Mouse (Mus musculus) heart, adult 2 months (tissue): ENCODE data around the gene Smtn. TPM values are rescaled to one million over a fixed set of nuclear protein-coding genes. Genes with fewer than 3 reads are reported as not detected.

Experiments
- DNase-seq, 2 experiments: peaks; one replicate each; pipeline ENCODE4 v3.0.0; 2021
- H3K27ac ChIP-seq: fragments of 200-600 bp; 2 replicates; pipeline ENCODE4 v1.8.1; 2022
- H3K27me3 ChIP-seq: fragments of 200-500 bp; 2 replicates; pipeline ENCODE4 v1.6.1; 2012; ENCODE audit warnings: mild to moderate bottlenecking, low read length, inconsistent platforms, mixed read lengths; ENCODE audit not compliant: control insufficient read depth, insufficient read depth
- H3K36me3 ChIP-seq: fragments of 200-500 bp; 2 replicates; pipeline ENCODE4 v1.6.1; 2012; ENCODE audit warnings: low read length, inconsistent platforms; ENCODE audit not compliant: control insufficient read depth, insufficient read depth
- H3K4me1 ChIP-seq: fragments of 200-500 bp; 2 replicates; pipeline ENCODE4 v1.6.1; 2011; ENCODE audit warnings: low read length; ENCODE audit not compliant: control insufficient read depth, insufficient read depth
- H3K4me3 ChIP-seq: fragments of 200-600 bp; 2 replicates; pipeline ENCODE4 v1.8.1; 2022
- H3K79me2 ChIP-seq: fragments of 200-500 bp; replicated peaks from 2 replicates; pipeline ENCODE4 v1.6.1; 2012; ENCODE audit warnings: mild to moderate bottlenecking, inconsistent platforms, low read length, moderate library complexity, mixed read lengths; ENCODE audit not compliant: control insufficient read depth, insufficient read depth
- H3K9ac ChIP-seq: fragments of 200-500 bp; 2 replicates; pipeline ENCODE4 v1.6.1; 2012; ENCODE audit warnings: low read depth, mild to moderate bottlenecking, control low read depth, inconsistent platforms, low read length, mixed read lengths
- CTCF ChIP-seq: fragments of 200-600 bp; IDR thresholded peaks from 2 replicates; pipeline ENCODE4 v1.8.1; 2022; ENCODE audit warnings: antibody characterized with exemption, mild to moderate bottlenecking, moderate library complexity
- EP300 ChIP-seq: fragments of 200-500 bp; IDR thresholded peaks from 2 replicates; pipeline ENCODE4 v1.6.1; 2011; ENCODE audit warnings: low read depth, low read length, control low read depth; ENCODE audit not compliant: insufficient read depth
- POLR2A ChIP-seq: fragments of 200-500 bp; IDR thresholded peaks from 2 replicates; pipeline ENCODE4 v1.6.1; 2011; ENCODE audit warnings: mild to moderate bottlenecking, low read depth, low read length, control low read depth; ENCODE audit not compliant: insufficient read depth
- WGBS: fragments of 180-500 bp; shearing (Covaris S2); methylation state at CpG from one replicate; pipeline ENCODE4 v1.1.7; 2018; 5-methylcytosine and 5-hydroxymethylcytosine counted together
- intact Hi-C: fragments of 180-260 bp; cut with DNase I; formaldehyde crosslinking; loops from one replicate; pipeline ENCODE4 v1.15.1; 2025
- long read RNA-seq: library from polyadenylated mRNA; stranded (forward); transcript quantifications from one replicate; pipeline ENCODE4 v2.0.0, GENCODE M21; 2021
- polyA plus RNA-seq: library from polyadenylated mRNA; depleted of rRNA; stranded (reverse); fragments of >200 nt; gene quantifications from 2 replicates; pipeline ENCODE4 v1.2.3, GENCODE M21; 2012; rRNA removed
- total RNA-seq, 2 experiments: library from RNA; stranded (reverse); gene quantifications; 2 replicates each; pipeline ENCODE4 v1.2.3; 2021

Smtn gene
- 100 to 1,000 TPM; 137 to 154 TPM for total RNA-seq
- 159 and 167 TPM in 2 replicates for polyA plus RNA-seq
- long read RNA-seq, transcript Smtn-202 (21 exons, 3,335 nt): minor isoform, 13 of 198 reads
- long read RNA-seq, transcript Smtn-201 (9 exons, 1,747 nt): major isoform, 73 of 198 reads
- long read RNA-seq, partial matches to known transcripts: 32 of 198 reads
- long read RNA-seq, other reads (novel, unspliced or antisense): 73 of 198 reads

DNA sequence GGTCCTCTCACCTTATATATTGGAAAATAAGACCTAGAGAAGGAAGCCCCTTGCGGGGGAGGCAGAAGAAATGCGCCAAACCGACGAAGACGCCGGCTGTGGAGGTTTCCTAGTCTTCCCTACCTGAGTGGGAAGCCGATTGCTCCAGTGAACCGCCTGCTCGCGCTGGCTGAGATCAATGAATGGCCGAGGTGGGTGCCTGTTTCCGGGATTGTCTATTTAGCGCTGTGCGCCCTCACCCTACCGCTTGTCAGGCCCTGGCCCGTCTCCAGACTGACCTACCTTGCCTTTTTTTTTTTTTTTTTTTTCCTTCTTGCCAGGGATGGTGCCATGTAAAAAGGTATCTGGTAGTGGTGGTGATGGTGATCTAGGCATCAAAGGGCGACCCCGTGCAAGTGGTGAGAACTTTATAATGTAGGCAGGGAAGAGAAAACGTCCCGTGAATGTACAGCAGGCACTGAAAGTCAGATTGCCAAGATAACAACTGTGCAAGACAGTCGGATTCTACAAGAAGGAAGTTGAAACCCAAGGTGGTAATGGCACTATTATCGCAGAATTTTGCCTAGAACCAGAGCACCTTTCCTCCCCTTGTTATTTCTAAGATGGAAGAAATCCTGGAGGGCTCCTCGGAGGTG lies at the start of gene Smtn:
Smtn (minus strand) TSS at position 162 of the 635 bp plus-strand sequence.
- DNase-seq: no peak
- intact Hi-C loops: no loop called here
- Histone ChIP-seq H3K79me2 (no peaks in the 10 kb centered on the region), H3K4me3 (peak within 1 kb of the TSS; percentile 81), H3K27ac (peak within 1 kb of the TSS; percentile 93), H3K9ac (peak within 1 kb of the TSS; percentile 45; the same call in 1 of the 2 replicates), H3K4me1 (peaks cover 10% of the 10 kb centered on the region), H3K36me3 (peaks cover 3% of the 10 kb centered on the region; the same call in 1 of the 2 replicates), H3K27me3 (no peaks in the 10 kb centered on the region)
- TF ChIP-seq CTCF (no peak), POLR2A (no peak), EP300 (no peak)
- 91% methylated on average over 23 of the region's 23 CpGs for WGBS

DNA sequence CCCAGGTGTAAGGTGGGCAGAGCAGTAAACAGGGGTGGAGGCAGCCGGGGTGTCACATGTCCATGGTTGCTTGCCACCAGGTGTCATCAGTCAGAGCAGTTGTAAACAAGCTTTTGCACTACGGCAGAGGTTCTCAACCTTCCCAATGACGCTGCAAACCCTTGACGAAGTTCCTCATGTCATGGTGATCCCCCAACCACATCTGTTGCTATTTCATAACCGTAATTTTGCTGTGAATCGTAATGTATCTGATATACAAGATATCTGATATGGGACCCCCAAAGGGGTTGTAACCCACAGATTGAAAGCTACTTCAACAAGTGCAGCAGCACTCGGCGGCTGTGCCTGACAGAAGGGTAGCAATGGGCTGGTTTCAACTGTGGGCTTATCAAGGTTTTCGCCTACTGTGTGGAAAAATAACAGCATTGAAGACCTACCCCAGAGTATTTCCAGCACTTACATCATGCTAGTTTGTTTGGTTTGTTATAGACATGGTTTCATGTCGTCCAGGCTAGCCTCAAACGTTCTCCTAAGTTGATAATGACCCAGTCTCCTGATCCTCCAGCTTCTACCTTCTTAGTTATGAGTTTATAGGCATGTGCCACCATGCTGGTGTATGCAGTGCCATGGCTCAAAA lies 47.7 kb upstream of the Smtn start:
- TF ChIP-seq EP300 (no peak), CTCF (no peak), POLR2A (no peak)
- intact Hi-C loops: no loop called here
- Histone ChIP-seq H3K9ac (no peak overlapping the region), H3K27ac (no peak overlapping the region), H3K79me2 (no peaks in the 10 kb centered on the region), H3K4me3 (no peak overlapping the region), H3K27me3 (no peaks in the 10 kb centered on the region), H3K4me1 (no peaks in the 10 kb centered on the region), H3K36me3 (no peaks in the 10 kb centered on the region)
- no peak for DNase-seq
- WGBS: 71% methylated on average over 11 of the region's 11 CpGs

DNA sequence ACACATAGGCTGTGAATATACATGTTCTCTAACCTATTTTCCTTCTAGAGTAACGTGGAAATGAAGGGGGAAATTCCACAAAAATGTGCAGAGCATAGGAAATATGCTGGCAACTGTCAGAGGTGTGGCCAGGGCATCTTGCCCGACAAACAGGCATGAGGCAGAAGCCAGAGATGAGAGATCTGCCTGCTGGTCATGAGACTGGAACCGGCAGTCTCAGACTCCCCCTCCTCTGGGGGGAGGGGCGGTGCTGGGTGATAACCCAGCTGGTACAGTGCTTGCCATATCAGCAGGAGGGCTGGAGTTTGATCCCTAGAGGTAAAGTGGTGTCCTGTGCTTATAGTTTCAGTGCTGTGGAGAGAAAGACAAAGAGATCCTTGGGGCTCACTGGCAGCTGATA lies 46.9 kb upstream of the Smtn start:
- peak in 1 of 2 experiments; percentile 28 for DNase-seq

DNA sequence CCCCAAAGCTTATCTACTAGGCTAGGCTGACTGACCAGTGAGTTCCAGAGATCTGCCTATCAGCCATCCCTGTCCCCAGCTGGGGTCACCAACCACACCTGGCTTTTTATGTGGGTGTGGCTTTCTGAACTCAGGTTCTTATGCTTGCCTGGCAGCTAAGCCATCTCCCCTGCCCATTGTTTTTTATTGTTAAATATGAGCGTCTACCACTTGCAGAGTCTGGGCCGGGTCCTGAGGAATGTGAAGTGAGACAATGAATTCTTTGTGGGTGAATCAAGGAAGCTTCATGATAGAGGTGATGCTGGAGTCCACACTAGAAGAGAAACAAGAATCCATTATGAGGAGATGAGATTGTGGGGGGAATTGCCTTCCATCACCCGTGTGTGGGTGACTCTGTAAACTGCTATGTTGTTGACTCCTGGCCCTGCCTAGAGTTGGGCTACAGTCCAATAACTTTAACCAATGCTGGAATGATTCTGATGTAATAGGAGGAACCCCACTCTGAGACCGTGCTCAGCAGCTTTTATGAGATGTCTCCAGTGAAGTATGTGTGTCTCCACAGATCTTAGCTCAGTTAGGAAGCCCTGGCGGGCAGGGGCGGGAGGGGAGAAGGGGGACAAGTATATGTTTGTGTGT lies 45.7 kb upstream of the Smtn start:
- no peak overlapping the region for H3K9ac ChIP-seq
- no peaks in the 10 kb centered on the region for H3K79me2 ChIP-seq
- WGBS: 52% methylated on average over 6 of the region's 6 CpGs
- no peak for DNase-seq
- H3K27ac ChIP-seq: no peak overlapping the region
- no peaks in the 10 kb centered on the region for H3K36me3 ChIP-seq
- TF ChIP-seq CTCF (no peak), POLR2A (no peak)
- no peaks in the 10 kb centered on the region for H3K4me1 ChIP-seq
- intact Hi-C loops: no loop called here
- no peak overlapping the region for H3K4me3 ChIP-seq
- H3K27me3 ChIP-seq: no peaks in the 10 kb centered on the region

More for the DNA sequence above, 46.9 kb upstream of the Smtn start:
- Histone ChIP-seq H3K4me3 (no peak overlapping the region), H3K9ac (no peak overlapping the region), H3K27ac (no peak overlapping the region), H3K27me3 (no peaks in the 10 kb centered on the region), H3K4me1 (no peaks in the 10 kb centered on the region), H3K79me2 (no peaks in the 10 kb centered on the region), H3K36me3 (no peaks in the 10 kb centered on the region)
- WGBS: 22% methylated on average over 4 of the region's 4 CpGs
- TF ChIP-seq EP300 (no peak), POLR2A (no peak), CTCF (no peak)
- intact Hi-C loops: no loop called here

DNA sequence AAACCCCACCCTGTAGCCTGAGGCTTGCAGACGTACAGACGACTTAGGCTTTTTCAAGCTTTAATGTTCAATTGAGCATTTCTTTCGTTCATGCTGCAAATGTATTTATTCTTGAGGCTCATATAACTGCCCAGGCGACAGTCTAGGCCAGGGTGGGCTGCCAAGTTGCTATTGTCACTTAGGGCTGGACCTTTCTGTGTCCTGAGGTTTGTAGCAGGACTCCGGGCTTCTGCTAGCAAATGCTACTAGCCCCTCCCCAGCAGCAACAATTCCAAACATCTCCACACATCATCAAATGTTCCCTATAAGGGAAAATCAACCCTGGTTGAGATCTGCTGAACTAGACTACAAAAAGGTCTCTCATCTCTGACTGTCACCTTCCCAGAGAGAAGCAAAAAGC lies 42.7 kb upstream of the Smtn start:
- Histone ChIP-seq H3K4me1 (no peaks in the 10 kb centered on the region), H3K9ac (no peak overlapping the region), H3K4me3 (no peak overlapping the region), H3K27me3 (no peaks in the 10 kb centered on the region), H3K79me2 (no peaks in the 10 kb centered on the region), H3K36me3 (no peaks in the 10 kb centered on the region), H3K27ac (no peak overlapping the region)
- 84% methylated on average over 5 of the region's 5 CpGs for WGBS
- TF ChIP-seq EP300: no peak
- no peak for TF ChIP-seq POLR2A
- no peak for TF ChIP-seq CTCF
- no peak for DNase-seq
- intact Hi-C loops: no loop called here
